Mouse (Mus musculus) heart, adult 2 months (tissue): Measurements from ENCODE around the gene Trpm5.

ENCODE experiments used
- CTCF ChIP-seq: fragments of 200-600 bp; IDR thresholded peaks from 2 replicates; pipeline ENCODE4 v1.8.1; 2022; ENCODE audit warnings: antibody characterized with exemption, mild to moderate bottlenecking, moderate library complexity
- POLR2A ChIP-seq: fragments of 200-500 bp; IDR thresholded peaks from 2 replicates; pipeline ENCODE4 v1.6.1; 2011; ENCODE audit warnings: mild to moderate bottlenecking, low read depth, low read length, control low read depth; ENCODE audit not compliant: insufficient read depth

- TF ChIP-seq CTCF: peak; percentile 32
- TF ChIP-seq POLR2A: no peak
These were observed 45.5 kb upstream of the Trpm5 start for GRCm38 (mm10) chr7:143139932-143140331.
